Mouse (Mus musculus): Measurements from ENCODE around the gene Eif5.

Eif5 gene

DNA sequence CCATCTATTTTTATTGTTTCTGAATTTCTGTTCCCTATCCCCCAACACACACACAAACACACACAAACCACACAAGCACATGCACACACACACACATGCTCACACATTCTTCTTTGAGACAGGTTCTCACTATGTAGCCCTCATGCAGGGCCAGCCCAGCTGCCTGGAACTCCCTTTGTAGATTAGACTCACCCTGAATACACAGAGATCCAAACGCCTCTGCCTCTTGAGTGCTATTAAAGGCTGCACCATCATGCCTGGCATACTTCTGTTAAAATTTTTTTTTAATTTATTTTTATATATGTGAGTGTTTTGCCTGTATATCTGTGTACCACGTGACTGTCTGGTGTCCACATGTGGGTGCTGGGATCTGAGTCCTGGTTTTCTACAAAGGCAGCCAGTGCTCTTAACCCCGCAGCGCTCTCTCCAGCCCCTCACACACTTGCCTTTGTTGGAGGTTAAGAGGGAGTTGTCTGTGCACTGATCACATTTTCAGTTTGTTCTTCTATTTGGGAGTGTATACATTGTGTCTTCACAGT, 24.5 kb downstream of the Eif5 start:
- DNase-seq (ENCODE audit: low read depth, low spot score) = no peak

DNA sequence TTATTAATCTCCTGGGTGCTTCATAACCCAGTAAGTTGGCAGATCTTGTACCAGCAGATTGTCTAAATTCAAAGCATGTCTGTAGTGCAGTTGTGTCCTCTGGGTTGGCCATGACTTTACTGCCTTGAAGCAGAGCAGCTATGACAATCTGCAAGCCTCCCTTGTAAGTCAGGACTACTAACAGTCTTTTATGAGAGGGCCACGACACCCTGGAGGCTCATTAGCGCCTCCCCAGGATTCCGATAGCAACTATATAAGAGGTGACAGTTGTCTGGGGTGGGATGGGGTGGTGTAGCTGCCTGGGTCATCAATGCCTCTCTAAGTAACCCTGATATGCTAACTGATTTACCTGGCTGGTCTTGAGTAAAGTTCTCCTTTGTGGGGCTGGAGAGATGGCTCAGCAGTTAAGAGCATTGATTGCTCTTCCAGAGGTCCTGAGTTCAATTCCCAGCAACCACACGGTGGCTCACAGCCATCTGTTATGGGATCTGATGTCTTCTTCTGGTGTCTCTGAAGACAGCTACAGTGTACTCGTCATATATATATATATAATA, 25.3 kb downstream of the Eif5 start:
- DNase-seq (ENCODE audit: low read depth, low spot score) = no peak

DNA sequence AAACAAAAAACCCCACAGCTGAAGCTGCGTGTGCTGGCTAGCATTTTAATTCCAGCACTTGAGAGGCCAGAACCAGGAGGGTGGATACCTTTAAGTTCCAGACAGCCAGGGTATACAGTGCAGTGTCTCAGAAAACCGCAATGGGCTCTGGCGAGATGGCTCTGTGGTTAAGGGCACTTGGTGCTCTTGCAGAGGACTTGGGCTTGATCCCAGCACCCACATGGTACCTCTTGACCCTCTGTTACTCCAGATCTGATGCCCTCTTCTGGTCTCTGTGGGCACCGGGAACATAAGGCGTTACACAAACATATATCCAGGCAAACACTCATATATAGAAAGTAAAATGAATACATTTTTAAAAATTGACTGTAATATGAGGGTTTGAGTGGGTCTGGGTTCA, 27.5 kb downstream of the Eif5 start:
- no peak for DNase-seq (ENCODE audit: low read depth, low spot score)

DNA sequence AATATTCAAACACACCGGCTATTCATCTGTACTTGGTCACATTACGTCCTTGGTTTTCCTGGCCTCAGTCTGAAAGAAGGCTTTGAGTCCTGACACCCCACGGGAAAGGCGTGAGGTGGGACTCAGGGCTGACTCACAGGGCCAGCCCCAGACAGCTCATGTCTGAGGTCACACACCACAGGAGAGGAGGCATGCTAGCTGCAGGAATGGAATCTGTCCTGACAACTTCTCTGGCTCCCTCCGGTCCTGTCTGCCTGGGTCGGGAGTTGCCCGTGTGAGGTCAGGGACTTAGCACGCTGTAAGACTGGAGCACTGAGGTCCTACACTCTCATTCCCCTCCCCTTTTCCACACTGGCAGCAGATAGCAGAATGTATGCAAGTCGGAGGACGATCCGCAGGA, 31.0 kb downstream of the Eif5 start:
- no peak for DNase-seq (ENCODE audit: low read depth, low spot score)

DNA sequence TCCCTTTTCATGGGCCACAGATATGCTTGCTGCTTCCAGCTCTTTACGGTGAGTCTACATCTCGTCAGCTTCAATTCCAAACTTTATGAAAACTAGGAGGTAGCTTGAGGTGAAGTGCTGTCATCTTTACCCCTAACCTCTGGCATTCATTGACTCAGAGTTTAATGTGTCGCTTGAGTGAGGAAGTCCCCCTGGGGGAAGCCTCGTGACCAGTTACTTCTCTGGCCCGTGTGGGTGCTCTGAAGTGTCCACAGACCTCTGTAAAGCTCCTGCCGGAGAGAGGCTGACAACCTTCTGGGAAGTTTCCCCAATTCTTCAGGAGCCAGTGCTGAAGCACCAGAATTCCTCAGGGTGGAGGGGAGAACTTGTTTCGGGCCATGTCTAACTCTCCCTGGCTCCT, 34.6 kb downstream of the Eif5 start:
- DNase-seq (ENCODE audit: low read depth, low spot score) = no peak

DNA sequence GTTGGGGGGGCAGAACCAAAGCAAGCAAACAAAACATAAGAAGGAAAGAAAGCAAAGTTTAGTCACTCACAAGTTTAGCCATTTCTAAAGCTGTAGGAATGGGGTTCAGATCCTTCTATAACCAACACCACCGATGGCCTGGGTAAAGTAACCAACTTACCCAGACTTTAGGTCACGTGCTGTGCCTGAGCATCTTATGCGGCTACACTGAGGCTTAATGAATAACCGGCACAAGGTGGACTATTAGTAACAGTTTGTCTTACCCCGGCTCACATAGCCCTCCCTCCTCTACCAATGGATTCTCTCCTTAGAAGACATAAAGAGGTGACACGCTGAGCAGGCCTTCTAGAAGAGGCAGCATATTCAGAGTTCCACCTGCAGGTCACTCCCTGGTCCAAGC, 35.5 kb downstream of the Eif5 start:
- no peak for DNase-seq (ENCODE audit: low read depth, low spot score)

DNA sequence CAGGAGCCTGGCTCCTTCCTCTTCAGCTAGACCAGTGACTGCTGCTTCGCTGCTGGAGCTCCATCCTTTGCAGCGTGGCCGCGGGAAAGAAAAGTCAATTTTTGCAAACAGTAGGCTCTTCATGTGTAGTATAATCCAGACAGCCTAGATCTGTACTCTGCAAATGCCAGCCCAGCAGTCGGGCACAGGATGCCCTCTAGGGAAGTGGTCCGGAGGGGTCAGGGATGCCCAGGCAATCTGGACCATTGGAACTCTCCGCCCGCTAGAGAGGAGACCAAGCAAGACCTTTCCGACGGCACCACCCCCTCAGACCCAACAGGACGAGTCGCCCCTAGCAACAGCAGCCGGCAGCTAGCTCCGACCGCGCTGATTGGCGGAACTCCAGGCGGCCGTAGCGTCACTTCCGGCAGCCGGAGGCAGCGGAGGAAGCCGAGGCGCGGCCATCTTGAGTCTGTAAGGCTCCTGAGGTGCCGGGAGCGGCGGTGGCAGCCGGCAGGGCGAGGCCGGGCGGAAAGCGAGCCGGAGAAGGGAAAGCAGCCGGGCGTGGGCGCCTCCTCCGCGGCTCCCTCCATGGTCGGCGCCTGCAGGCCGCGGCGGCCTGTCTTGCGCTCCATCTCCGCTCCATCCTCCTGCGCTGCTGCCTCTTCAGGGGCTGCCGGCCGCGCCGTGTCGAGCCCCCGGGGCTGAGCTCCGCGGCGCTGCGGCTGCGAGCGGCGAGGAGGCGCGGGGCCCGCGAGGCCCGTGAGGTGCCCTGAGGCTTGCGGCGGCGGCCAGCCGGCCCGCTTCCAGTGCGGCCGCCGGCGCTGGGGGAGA, 36.5 kb downstream of the Eif5 start, which contains the start of gene Mark3:
TSS of gene Mark3 (plus strand) at position 450 of the 813 bp plus-strand sequence.
- DNase-seq (ENCODE audit: low read depth, low spot score) = peak; percentile 96

DNA sequence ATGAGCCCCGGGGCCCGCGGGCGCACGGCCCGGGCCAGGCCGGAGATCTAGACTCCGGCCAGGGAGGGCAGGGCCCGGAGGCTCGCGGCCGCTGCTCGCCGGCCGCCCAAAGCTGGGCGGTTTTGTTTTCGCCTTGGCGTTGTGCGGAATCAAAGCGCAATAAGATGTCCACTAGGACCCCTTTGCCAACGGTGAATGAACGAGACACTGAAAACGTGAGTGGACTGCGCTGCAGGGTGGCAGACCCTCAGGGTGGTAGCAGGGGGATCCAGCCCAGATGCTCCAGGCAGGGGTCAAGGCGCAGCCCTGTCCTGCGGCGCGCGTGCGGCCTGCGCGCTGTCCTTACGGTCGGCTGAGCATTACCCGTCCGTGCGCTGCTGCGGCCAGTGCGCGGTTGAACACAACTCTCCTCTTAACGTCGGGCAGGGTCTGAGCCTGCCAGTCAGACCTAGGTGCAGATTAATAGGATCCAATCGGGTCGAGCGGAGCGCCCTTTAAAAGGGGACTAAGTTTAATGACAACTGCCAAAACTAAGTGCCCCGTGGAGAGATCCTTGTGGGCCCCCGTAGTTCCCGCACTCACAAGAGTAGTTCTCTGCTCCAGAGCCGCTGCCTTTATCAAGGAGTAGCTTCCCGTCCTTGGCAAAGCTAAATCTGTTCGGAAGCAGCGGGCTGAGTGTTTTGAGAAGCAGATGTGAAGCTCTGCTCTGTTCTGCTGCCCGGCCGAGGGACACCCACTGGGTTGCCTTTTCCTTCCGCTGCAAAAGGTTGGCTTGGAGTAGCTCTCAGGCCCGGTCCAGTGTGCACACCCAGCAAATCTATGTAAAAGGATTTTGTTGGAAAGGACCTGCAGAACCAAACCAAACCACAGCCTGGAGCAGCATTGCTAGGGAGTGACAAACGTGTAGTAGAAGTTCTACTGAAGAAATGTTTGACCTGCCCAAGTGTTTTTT, 37.3 kb downstream of the Eif5 start:
- peak; percentile 28 for DNase-seq (ENCODE audit: low read depth, low spot score)

DNA sequence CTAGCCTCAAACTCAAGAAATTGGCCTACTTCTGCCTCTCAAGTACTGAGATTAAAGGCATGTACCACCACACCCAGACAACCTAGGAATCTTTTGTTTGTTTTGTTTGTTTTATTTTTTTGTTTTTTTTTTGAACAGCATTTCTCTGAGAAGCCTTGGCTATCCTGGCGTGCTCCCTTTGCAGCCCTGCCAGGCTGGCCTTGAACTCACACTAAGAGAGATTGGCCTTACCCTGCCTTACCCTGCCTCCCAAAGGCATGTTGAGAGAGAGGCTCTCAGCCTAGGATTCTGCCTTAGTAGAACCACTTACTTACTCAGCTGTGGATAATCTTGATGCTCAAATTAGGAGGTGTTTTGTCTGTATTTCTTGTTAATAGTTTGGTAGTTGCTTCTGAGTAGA, 45.2 kb downstream of the Eif5 start:
- DNase-seq (ENCODE audit: low read depth, low spot score) = no peak

DNA sequence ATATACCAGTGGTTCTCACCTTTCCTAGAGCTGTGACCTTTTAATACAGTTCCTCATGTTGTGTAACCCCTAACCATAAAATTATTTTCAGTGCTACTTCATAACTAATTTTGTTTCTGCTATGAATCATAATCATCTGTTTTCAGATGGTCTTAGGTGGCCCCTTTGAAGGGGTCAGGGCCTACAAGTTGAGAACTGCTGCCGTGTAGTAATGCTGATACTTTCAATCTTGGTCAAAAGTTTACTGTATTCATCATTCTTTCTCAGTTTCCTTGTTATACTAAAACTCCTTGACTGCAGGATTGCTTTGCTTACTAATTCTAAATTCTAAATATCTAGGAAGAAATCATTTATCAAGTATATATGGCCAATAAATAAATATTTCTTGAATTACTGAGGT, 46.6 kb downstream of the Eif5 start:
- DNase-seq (ENCODE audit: low read depth, low spot score) = no peak

DNA sequence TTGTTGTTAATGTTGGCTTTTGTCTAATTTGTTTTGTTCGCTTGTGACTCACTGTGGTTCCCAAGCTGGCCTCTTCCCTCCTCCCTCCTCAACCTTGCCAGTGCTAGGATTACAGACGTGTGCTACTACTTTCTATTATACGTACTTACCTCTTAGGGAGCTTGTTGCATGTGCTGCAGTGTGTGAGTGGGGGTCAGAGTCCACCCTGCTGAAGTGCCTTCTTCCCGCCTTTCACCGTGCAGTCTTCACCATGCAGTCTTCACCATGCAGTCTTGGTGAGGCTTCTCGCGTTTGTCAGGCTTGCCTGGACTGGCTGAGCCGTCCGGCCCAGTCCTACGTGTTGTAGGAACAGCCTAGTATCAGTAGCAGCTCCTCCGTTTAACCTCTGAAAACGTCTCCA, 49.4 kb downstream of the Eif5 start:
- no peak for DNase-seq (ENCODE audit: low read depth, low spot score)

DNA sequence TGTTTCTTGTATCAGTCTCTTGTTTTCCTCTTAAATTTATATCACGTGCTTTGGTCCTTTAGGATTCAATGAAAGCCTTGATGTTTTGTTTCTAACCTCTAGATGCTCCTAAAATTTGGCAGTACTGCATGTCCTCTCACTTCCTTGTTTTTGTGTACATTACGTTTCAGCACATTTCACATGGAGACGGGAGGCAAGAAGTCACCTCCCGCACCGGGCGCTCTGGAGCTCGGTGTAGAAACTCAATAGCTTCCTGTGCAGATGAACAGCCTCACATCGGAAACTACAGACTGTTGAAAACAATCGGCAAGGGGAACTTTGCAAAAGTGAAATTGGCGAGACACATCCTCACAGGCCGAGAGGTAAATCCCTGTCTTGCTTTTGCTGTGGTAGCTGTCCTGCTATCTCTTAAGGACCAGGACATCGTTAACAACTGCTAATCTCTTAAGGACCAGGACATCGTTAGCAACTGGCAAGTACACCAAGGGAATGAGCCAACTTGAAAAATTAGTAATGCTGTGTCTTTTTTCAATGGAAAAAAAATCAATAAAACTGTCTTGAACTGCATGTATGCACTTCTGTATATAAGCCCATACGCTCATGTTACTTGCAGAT, 54.7 kb downstream of the Eif5 start:
- DNase-seq (ENCODE audit: low read depth, low spot score) = no peak

DNA sequence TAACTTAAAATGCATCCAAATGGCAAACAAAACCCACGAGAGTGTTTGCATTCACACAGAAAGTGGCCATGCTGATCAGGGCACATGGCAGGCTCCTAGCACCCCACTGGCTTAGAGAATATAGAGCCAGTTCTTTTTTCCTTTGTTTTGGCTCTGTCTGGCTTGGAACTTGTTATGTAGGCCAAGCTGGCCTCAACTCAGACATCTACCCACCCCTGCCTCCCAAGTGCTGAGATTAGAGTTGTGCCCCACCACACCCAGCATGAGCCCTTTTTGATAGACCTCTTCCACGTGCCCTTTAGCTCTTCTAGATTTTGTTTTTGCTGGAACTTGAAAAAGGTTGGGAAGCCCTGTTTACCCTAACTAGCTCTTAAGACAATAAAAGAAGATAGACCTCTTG, 56.0 kb downstream of the Eif5 start:
- DNase-seq (ENCODE audit: low read depth, low spot score) = no peak

Data from forelimb bud, embryonic 11.5 days (tissue).